Mouse (Mus musculus): Measurements from ENCODE around the gene Olfr654.

The Olfr654 gene

DNA sequence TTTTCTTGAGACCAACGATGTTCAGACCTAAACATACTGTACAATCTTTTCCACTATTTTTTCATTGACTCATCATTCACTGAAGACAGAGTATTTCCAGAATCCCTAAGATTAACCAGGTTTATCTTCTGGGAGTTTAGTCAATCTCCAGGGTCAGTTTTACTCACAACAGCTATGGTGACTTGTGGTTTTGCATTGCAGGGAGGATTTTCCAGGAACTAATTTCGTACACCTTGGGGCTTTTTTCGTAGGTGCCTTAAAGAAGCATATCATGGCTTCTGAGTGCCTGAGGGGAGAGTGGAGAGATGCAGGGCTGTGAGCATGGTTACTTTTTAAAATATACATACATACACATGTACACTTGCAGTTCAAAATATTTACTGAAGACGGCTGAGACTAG, at the start of gene Olfr654:
Olfr654 (plus strand) TSS at position 301 of the 400 bp plus-strand sequence.
- DNase-seq (ENCODE audit: low read depth): no peak

DNA sequence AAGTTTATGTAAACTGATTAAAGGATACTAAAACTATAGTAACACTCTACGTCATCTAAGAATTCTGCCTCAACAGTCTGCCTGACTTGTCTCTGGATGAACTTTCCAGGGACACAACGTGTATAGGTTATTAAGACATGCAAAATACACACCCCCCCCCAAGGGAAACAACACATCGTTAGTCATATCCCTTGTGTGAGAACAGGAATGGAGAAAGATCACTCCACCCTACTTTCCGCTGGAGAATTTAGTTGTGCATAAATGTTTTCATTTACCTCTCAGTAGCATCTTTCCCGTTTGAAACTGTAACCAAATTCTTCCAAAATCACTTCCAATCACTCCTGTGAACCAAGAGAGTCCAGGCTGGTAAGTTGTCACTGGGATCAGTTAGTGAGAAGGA, 37.0 kb upstream of the Olfr654 start, which contains the start of gene Olfr651:
Olfr651 (plus strand) TSS at position 301 of the 400 bp plus-strand sequence.
- no peak for DNase-seq (ENCODE audit: low read depth)

DNA sequence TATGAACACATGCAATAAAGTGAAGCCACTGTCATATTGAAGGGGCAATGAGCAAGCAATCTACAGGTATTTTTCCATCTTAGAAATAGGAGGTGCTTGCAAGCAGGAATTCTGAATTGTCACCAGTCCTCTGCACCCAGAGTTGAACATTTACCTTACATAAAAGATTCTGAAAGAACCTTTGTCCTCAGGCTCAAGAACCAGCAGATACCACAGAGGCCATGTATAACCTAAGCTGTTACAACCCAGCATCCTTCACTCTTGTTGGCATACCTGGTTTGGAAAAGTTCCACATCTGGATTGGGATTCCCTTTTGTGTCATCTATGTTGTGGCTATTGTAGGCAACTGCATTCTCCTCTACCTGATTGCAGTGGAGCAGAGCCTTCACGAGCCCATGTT, 34.1 kb upstream of the Olfr654 start:
- no peak for DNase-seq (ENCODE audit: low read depth)

GRCm38 (mm10) chr7:104560601-104561000, 26.2 kb upstream of the Olfr654 start, which contains the start of gene Olfr652:
Olfr652 (plus strand) TSS chr7:104560901.
- no peak for DNase-seq (ENCODE audit: low read depth)

- DNase-seq (ENCODE audit: low read depth): no peak
Observed at GRCm38 (mm10) chr7:104577014-104577413, 9.8 kb upstream of the Olfr654 start, which contains the start of gene Olfr653. Olfr653 (plus strand) TSS chr7:104577314.

GRCm38 (mm10) chr7:104580846-104581245, 6.0 kb upstream of the Olfr654 start:
- DNase-seq (ENCODE audit: low read depth): no peak

- no peak for DNase-seq (ENCODE audit: low read depth)
Observed at GRCm38 (mm10) chr7:104581429-104581828, 5.4 kb upstream of the Olfr654 start.

DNA sequence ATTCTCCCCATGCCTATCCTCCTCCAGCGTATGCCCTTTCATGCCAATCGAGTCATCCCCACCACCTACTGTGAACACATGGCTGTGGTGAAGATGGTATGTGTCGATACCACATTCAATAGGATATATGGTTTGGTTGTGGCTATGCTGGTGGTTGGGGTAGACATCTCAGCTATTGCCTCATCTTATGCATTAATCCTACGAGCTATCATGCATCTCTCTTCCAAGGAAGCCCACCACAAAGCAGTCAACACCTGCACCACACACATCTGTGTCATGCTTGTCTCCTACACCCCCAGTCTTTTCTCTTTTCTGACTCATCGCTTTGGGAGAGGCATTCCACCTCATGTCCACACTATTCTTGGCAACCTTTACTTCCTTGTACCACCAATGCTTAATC, 1.4 kb downstream of the Olfr654 start:
- DNase-seq (ENCODE audit: low read depth): peak; percentile 4

- DNase-seq (ENCODE audit: low read depth): no peak
Observed at GRCm38 (mm10) chr7:104601679-104602078, 14.9 kb downstream of the Olfr654 start, which contains the start of gene Olfr655. Olfr655 (minus strand) TSS chr7:104601779.

DNA sequence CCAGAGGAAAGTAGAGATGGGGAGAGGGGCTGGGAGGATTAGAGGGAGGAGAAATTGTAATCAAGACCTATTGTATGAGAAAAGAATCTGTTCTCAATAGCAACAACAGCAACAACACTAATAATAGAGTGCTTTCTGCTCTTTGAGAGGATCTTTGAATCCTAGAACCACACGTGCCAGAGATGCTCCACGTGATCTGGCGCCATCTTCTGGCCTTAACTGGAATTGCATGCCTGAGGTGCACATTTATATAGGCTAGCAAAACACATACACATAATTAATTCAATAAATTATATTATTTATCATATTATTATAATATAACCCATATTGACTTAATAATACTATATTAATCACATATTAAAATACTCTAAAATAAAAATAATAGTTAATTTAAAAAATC, 16.3 kb downstream of the Olfr654 start:
- peak; percentile 26 for DNase-seq (ENCODE audit: low read depth)

DNA sequence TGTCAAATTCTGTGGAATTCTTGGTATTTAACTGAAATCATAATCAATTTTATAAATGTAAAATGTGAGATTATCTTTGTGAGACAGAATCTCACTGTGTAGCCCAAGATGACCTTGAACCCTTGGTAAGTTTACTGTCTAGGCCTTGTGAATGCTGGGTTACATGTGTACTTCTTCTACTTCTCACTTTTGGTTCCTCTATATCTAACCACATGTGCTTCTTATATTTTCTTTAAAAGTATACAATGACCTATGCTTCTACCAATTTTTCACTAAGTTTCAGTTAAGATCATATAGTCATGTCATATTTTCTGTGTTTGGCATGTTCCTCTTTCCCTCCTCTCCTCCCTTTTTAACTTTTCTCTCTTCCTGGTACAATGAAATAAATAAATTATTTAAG, 17.9 kb downstream of the Olfr654 start:
- no peak for DNase-seq (ENCODE audit: low read depth)

- DNase-seq (ENCODE audit: low read depth): peak; percentile 4
Observed at GRCm38 (mm10) chr7:104613655-104614054, 26.8 kb downstream of the Olfr654 start, which contains the start of gene Olfr656. Olfr656 (plus strand) TSS chr7:104613955.

GRCm38 (mm10) chr7:104624494-104624893, 37.7 kb downstream of the Olfr654 start, which contains the start of gene Olfr657:
Olfr657 (plus strand) TSS chr7:104624794.
- DNase-seq (ENCODE audit: low read depth): no peak
